ENCODE assay signal across 8 mouse cellular contexts in genomic region chr7:27259271-27259721, GRCm38 (mm10). TPM values are rescaled to one million over a fixed set of nuclear protein-coding genes. Genes with fewer than 3 reads are reported as not detected.
DNase-seq lines count a peak whose midpoint lies in the region; ATAC-seq and TF ChIP-seq lines count a peak whose summit lies in the region.

No protein-coding gene starts in this region.

- intact Hi-C loops in gastrocnemius, postnatal 14 days (cut with DNase I; ENCODE audit: low total_unique reads) = no loop called here

- H3K4me3 ChIP-seq in lung, embryonic 16.5 days (ENCODE audit: low read length) = peak overlapping the region; percentile 76
- H3K4me3 ChIP-seq in bone marrow, adult 2 months (replicated peaks; ENCODE audit: control insufficient read depth, low read depth, low read length) = peak overlapping the region; percentile 42
- H3K4me3 ChIP-seq in embryonic facial prominence, embryonic 15.5 days (replicated peaks) = peak overlapping the region; percentile 78
- peak overlapping the region; percentile 75 for H3K4me3 ChIP-seq in intestine, embryonic 16.5 days (ENCODE audit: low read length)
- peak overlapping the region; percentile 75 for H3K4me3 ChIP-seq in neural tube, embryonic 13.5 days

- peaks cover 24% of the 10 kb centered on the region for H3K4me1 ChIP-seq in lung, embryonic 16.5 days (replicated peaks; ENCODE audit: control insufficient read depth, insufficient read depth, low read length)
- H3K4me1 ChIP-seq in bone marrow, adult 2 months (ENCODE audit: control insufficient read depth, insufficient read depth, low read length) = peaks cover 2% of the 10 kb centered on the region; the same call in 1 of the 2 replicates
- peaks cover 41% of the 10 kb centered on the region for H3K4me1 ChIP-seq in embryonic facial prominence, embryonic 15.5 days
- peaks cover 27% of the 10 kb centered on the region for H3K4me1 ChIP-seq in intestine, embryonic 16.5 days (ENCODE audit: control insufficient read depth, insufficient read depth, low read length)
- H3K4me1 ChIP-seq in neural tube, embryonic 13.5 days (replicated peaks) = peaks cover 55% of the 10 kb centered on the region

- 3% methylated on average over 9 of the region's 9 CpGs for WGBS in lung, embryonic 16.5 days
- 23% methylated on average over 9 of the region's 9 CpGs for WGBS in bone marrow, adult 2 months
- WGBS in embryonic facial prominence, embryonic 15.5 days = 0% methylated on average over 9 of the region's 9 CpGs
- WGBS in intestine, embryonic 16.5 days = 17% methylated on average over 9 of the region's 9 CpGs
- 3% methylated on average over 9 of the region's 9 CpGs for WGBS in neural tube, embryonic 13.5 days

- no peak for DNase-seq in lung, postnatal 36 days
- no peak for DNase-seq in gastrocnemius, postnatal 14 days

- H3K9ac ChIP-seq in lung, embryonic 16.5 days (ENCODE audit: low read length) = peak overlapping the region; percentile 90
- peak overlapping the region; percentile 79 for H3K9ac ChIP-seq in embryonic facial prominence, embryonic 15.5 days
- peak overlapping the region; percentile 86 for H3K9ac ChIP-seq in intestine, embryonic 16.5 days (ENCODE audit: low read depth, low read length)
- H3K9ac ChIP-seq in neural tube, embryonic 13.5 days = peak overlapping the region; percentile 97

- H3K36me3 ChIP-seq in lung, embryonic 16.5 days (ENCODE audit: control insufficient read depth, insufficient read depth, low read length) = peaks cover 11% of the 10 kb centered on the region
- H3K36me3 ChIP-seq in embryonic facial prominence, embryonic 15.5 days = peaks cover 27% of the 10 kb centered on the region
- H3K36me3 ChIP-seq in intestine, embryonic 16.5 days (ENCODE audit: control insufficient read depth, insufficient read depth, low read length) = no peaks in the 10 kb centered on the region; the same call in 1 of the 2 replicates
- H3K36me3 ChIP-seq in neural tube, embryonic 13.5 days = peaks cover 34% of the 10 kb centered on the region

- ATAC-seq in lung, embryonic 16.5 days (ENCODE audit: low read depth) = no peak
- no peak for ATAC-seq in embryonic facial prominence, embryonic 15.5 days (ENCODE audit: insufficient number of reproducible peaks, low FRiP score, low TSS enrichment, low read depth)
- no peak for ATAC-seq in intestine, embryonic 16.5 days
- ATAC-seq in neural tube, embryonic 13.5 days (ENCODE audit: low read depth) = peak; percentile 12; the same call in 1 of the 2 replicates
- no peak for ATAC-seq in inflammation-experienced regulatory T-cells, adult 6 months

- no peaks in the 10 kb centered on the region for H3K9me3 ChIP-seq in lung, embryonic 16.5 days (ENCODE audit: control insufficient read depth, low read length)
- no peaks in the 10 kb centered on the region for H3K9me3 ChIP-seq in embryonic facial prominence, embryonic 15.5 days (replicated peaks)
- no peaks in the 10 kb centered on the region for H3K9me3 ChIP-seq in intestine, embryonic 16.5 days (ENCODE audit: control insufficient read depth, low read length)
- no peaks in the 10 kb centered on the region for H3K9me3 ChIP-seq in neural tube, embryonic 13.5 days

- TF ChIP-seq CTCF in bone marrow, adult 2 months (IDR thresholded peaks at IDR 0.05; ENCODE audit: control insufficient read depth, insufficient read depth, low read length) = no peak

- H3K27me3 ChIP-seq in lung, embryonic 16.5 days (ENCODE audit: control insufficient read depth, insufficient read depth, low read depth, low read length) = no peaks in the 10 kb centered on the region
- H3K27me3 ChIP-seq in embryonic facial prominence, embryonic 15.5 days = no peaks in the 10 kb centered on the region
- H3K27me3 ChIP-seq in intestine, embryonic 16.5 days (replicated peaks; ENCODE audit: control insufficient read depth, insufficient read depth, low read length) = no peaks in the 10 kb centered on the region
- H3K27me3 ChIP-seq in neural tube, embryonic 13.5 days = no peaks in the 10 kb centered on the region

- no peak for TF ChIP-seq POLR2A in bone marrow, adult 2 months (IDR thresholded peaks at IDR 0.05; ENCODE audit: borderline replicate concordance, control insufficient read depth, low read depth, low read length)

- peak overlapping the region; percentile 87 for H3K4me2 ChIP-seq in lung, embryonic 16.5 days (ENCODE audit: low read depth, low read length)
- H3K4me2 ChIP-seq in embryonic facial prominence, embryonic 15.5 days (replicated peaks) = peak overlapping the region; percentile 80
- H3K4me2 ChIP-seq in intestine, embryonic 16.5 days (ENCODE audit: low read depth, low read length) = peak overlapping the region; percentile 92
- H3K4me2 ChIP-seq in neural tube, embryonic 13.5 days = peak overlapping the region; percentile 93

- peak overlapping the region; percentile 43 for H3K27ac ChIP-seq in lung, embryonic 16.5 days (ENCODE audit: low read length)
- no peak overlapping the region for H3K27ac ChIP-seq in bone marrow, adult 2 months (ENCODE audit: control insufficient read depth, insufficient read depth, low read depth, low read length, poor library complexity)
- H3K27ac ChIP-seq in embryonic facial prominence, embryonic 15.5 days (replicated peaks) = peak overlapping the region; percentile 94
- peak overlapping the region; percentile 60 for H3K27ac ChIP-seq in intestine, embryonic 16.5 days (ENCODE audit: low read length)
- peak overlapping the region; percentile 96 for H3K27ac ChIP-seq in neural tube, embryonic 13.5 days (replicated peaks)

RNA-seq across cellular contexts. Expression of gene Numbl, which starts 1.1 kb away (rescaled TPM):
- polyA plus RNA-seq in lung, embryonic 16.5 days (2015; fragmentation: Nextera tagmentation; extraction: Ambion mirVana) = 14.8 and 14.9 TPM in 2 replicates
- polyA plus RNA-seq in bone marrow, adult 2 months (2011; ENCODE audit: insufficient read depth, insufficient read length, low replicate concordance, missing spikeins) = 2.4 and 3.2 TPM in 2 replicates
- polyA plus RNA-seq in embryonic facial prominence, embryonic 15.5 days (2015; fragmentation: Nextera tagmentation; extraction: Ambion mirVana) = 48.7 and 49.3 TPM in 2 replicates
- polyA plus RNA-seq in intestine, embryonic 16.5 days (2015; fragmentation: Nextera tagmentation; extraction: Ambion mirVana) = 9.1 and 10.8 TPM in 2 replicates
- 52.8 and 55.3 TPM in 2 replicates for polyA plus RNA-seq in neural tube, embryonic 13.5 days (2015; fragmentation: Nextera tagmentation; extraction: Ambion mirVana)
- total RNA-seq in gastrocnemius, postnatal 14 days (2021) = 10 to 100 TPM in 1 of 2 experiments, 1 to 10 TPM in 1; 8.0 to 10.2 TPM
- polyA plus RNA-seq in inflammation-experienced regulatory T-cells, adult 6 months (2017; shearing (Covaris generic)) = under 1 TPM; 0.15 to 0.38 (median 0.15) TPM

RNA-seq across cellular contexts. Expression of gene Coq8b, which starts 26.5 kb away (rescaled TPM):
- polyA plus RNA-seq in lung, embryonic 16.5 days (2015; fragmentation: Nextera tagmentation; extraction: Ambion mirVana) = 23.4 and 23.5 TPM in 2 replicates
- 12.2 and 17.3 TPM in 2 replicates for polyA plus RNA-seq in bone marrow, adult 2 months (2011; ENCODE audit: insufficient read depth, insufficient read length, low replicate concordance, missing spikeins)
- polyA plus RNA-seq in embryonic facial prominence, embryonic 15.5 days (2015; fragmentation: Nextera tagmentation; extraction: Ambion mirVana) = 23.0 and 27.1 TPM in 2 replicates
- 25.5 and 26.3 TPM in 2 replicates for polyA plus RNA-seq in intestine, embryonic 16.5 days (2015; fragmentation: Nextera tagmentation; extraction: Ambion mirVana)
- polyA plus RNA-seq in neural tube, embryonic 13.5 days (2015; fragmentation: Nextera tagmentation; extraction: Ambion mirVana) = 22.2 and 22.6 TPM in 2 replicates
- total RNA-seq in gastrocnemius, postnatal 14 days (2021) = 1 to 10 TPM; 3.9 to 4.1 TPM
- 10 to 100 TPM in 2 of 3 experiments, 1 to 10 TPM in 1; 9.5 to 14.0 (median 10.9) TPM for polyA plus RNA-seq in inflammation-experienced regulatory T-cells, adult 6 months (2017; shearing (Covaris generic))

RNA-seq across cellular contexts. Expression of gene Itpkc, which starts 30.8 kb away (rescaled TPM):
- 4.1 and 4.3 TPM in 2 replicates for polyA plus RNA-seq in lung, embryonic 16.5 days (2015; fragmentation: Nextera tagmentation; extraction: Ambion mirVana)
- 0.50 and 2.5 TPM in 2 replicates for polyA plus RNA-seq in bone marrow, adult 2 months (2011; ENCODE audit: insufficient read depth, insufficient read length, low replicate concordance, missing spikeins)
- 11.6 and 13.5 TPM in 2 replicates for polyA plus RNA-seq in embryonic facial prominence, embryonic 15.5 days (2015; fragmentation: Nextera tagmentation; extraction: Ambion mirVana)
- 8.3 and 9.5 TPM in 2 replicates for polyA plus RNA-seq in intestine, embryonic 16.5 days (2015; fragmentation: Nextera tagmentation; extraction: Ambion mirVana)
- 5.1 and 7.5 TPM in 2 replicates for polyA plus RNA-seq in neural tube, embryonic 13.5 days (2015; fragmentation: Nextera tagmentation; extraction: Ambion mirVana)
- total RNA-seq in gastrocnemius, postnatal 14 days (2021) = 1 to 10 TPM; 3.2 to 3.9 TPM
- under 1 TPM; 0.49 to 0.83 (median 0.58) TPM for polyA plus RNA-seq in inflammation-experienced regulatory T-cells, adult 6 months (2017; shearing (Covaris generic))
